Mouse (Mus musculus): Measurements from ENCODE around the gene Tagln2. TPM values are rescaled to one million over a fixed set of nuclear protein-coding genes. Genes with fewer than 3 reads are reported as not detected.

Gene Tagln2
- polyA plus RNA-seq, 1 experiment = 153 TPM

- H3K4me3 ChIP-seq (replicated peaks; ENCODE audit: control insufficient read depth, low read depth, low read length) = no peak overlapping the region
- no peak overlapping the region for H3K27ac ChIP-seq (ENCODE audit: control insufficient read depth, insufficient read depth, low read depth, low read length, poor library complexity)
- TF ChIP-seq POLR2A (IDR thresholded peaks at IDR 0.05; ENCODE audit: borderline replicate concordance, control insufficient read depth, low read depth, low read length) (no peak), CTCF (IDR thresholded peaks at IDR 0.05; ENCODE audit: control insufficient read depth, insufficient read depth, low read length) (peak; percentile 95)
- 23% methylated on average over 10 of the region's 10 CpGs for WGBS
- peaks cover 1% of the 10 kb centered on the region; the same call in 1 of the 2 replicates for H3K4me1 ChIP-seq (ENCODE audit: control insufficient read depth, insufficient read depth, low read length)
Measured at GRCm38 (mm10) chr1:172490261-172490661, 9.6 kb upstream of the Tagln2 start.

GRCm38 (mm10) chr1:172492047-172492446, 7.8 kb upstream of the Tagln2 start:
- peaks cover 1% of the 10 kb centered on the region; the same call in 1 of the 2 replicates for H3K4me1 ChIP-seq (ENCODE audit: control insufficient read depth, insufficient read depth, low read length)
- TF ChIP-seq CTCF (IDR thresholded peaks at IDR 0.05; ENCODE audit: control insufficient read depth, insufficient read depth, low read length) (no peak), POLR2A (IDR thresholded peaks at IDR 0.05; ENCODE audit: borderline replicate concordance, control insufficient read depth, low read depth, low read length) (no peak)
- no peak overlapping the region for H3K27ac ChIP-seq (ENCODE audit: control insufficient read depth, insufficient read depth, low read depth, low read length, poor library complexity)
- H3K4me3 ChIP-seq (replicated peaks; ENCODE audit: control insufficient read depth, low read depth, low read length) = no peak overlapping the region
- whole genome bisulfite sequencing = 92% methylated on average over 8 of the region's 8 CpGs

- peaks cover 1% of the 10 kb centered on the region; the same call in 1 of the 2 replicates for H3K4me1 ChIP-seq (ENCODE audit: control insufficient read depth, insufficient read depth, low read length)
- no peak for TF ChIP-seq CTCF (IDR thresholded peaks at IDR 0.05; ENCODE audit: control insufficient read depth, insufficient read depth, low read length)
- no peak for TF ChIP-seq POLR2A (IDR thresholded peaks at IDR 0.05; ENCODE audit: borderline replicate concordance, control insufficient read depth, low read depth, low read length)
- no peak overlapping the region for H3K4me3 ChIP-seq (replicated peaks; ENCODE audit: control insufficient read depth, low read depth, low read length)
- no peak overlapping the region for H3K27ac ChIP-seq (ENCODE audit: control insufficient read depth, insufficient read depth, low read depth, low read length, poor library complexity)
- WGBS = 61% methylated on average over 6 of the region's 6 CpGs
Measured at GRCm38 (mm10) chr1:172493516-172493915, 6.3 kb upstream of the Tagln2 start.

- H3K4me3 ChIP-seq (replicated peaks; ENCODE audit: control insufficient read depth, low read depth, low read length) = no peak overlapping the region
- TF ChIP-seq CTCF (IDR thresholded peaks at IDR 0.05; ENCODE audit: control insufficient read depth, insufficient read depth, low read length) = no peak
- no peak for TF ChIP-seq POLR2A (IDR thresholded peaks at IDR 0.05; ENCODE audit: borderline replicate concordance, control insufficient read depth, low read depth, low read length)
- no peaks in the 10 kb centered on the region for H3K4me1 ChIP-seq (ENCODE audit: control insufficient read depth, insufficient read depth, low read length)
- H3K27ac ChIP-seq (ENCODE audit: control insufficient read depth, insufficient read depth, low read depth, low read length, poor library complexity) = no peak overlapping the region
- WGBS = 86% methylated on average over 17 of the region's 17 CpGs
Measured at GRCm38 (mm10) chr1:172496030-172496429, 3.8 kb upstream of the Tagln2 start.

GRCm38 (mm10) chr1:172497428-172497827, 2.4 kb upstream of the Tagln2 start:
- peaks cover 3% of the 10 kb centered on the region; the same call in 1 of the 2 replicates for H3K4me1 ChIP-seq (ENCODE audit: control insufficient read depth, insufficient read depth, low read length)
- TF ChIP-seq POLR2A (IDR thresholded peaks at IDR 0.05; ENCODE audit: borderline replicate concordance, control insufficient read depth, low read depth, low read length) (no peak), CTCF (IDR thresholded peaks at IDR 0.05; ENCODE audit: control insufficient read depth, insufficient read depth, low read length) (no peak)
- H3K4me3 ChIP-seq (replicated peaks; ENCODE audit: control insufficient read depth, low read depth, low read length) = no peak overlapping the region
- 38% methylated on average over 10 of the region's 10 CpGs for WGBS
- H3K27ac ChIP-seq (ENCODE audit: control insufficient read depth, insufficient read depth, low read depth, low read length, poor library complexity) = no peak overlapping the region

GRCm38 (mm10) chr1:172500451-172501370, 864 bp downstream of the Tagln2 start:
- peaks cover 4% of the 10 kb centered on the region; the same call in 1 of the 2 replicates for H3K4me1 ChIP-seq (ENCODE audit: control insufficient read depth, insufficient read depth, low read length)
- no peak for TF ChIP-seq CTCF (IDR thresholded peaks at IDR 0.05; ENCODE audit: control insufficient read depth, insufficient read depth, low read length)
- no peak for TF ChIP-seq POLR2A (IDR thresholded peaks at IDR 0.05; ENCODE audit: borderline replicate concordance, control insufficient read depth, low read depth, low read length)
- under 1% methylated on average over 56 of the region's 56 CpGs for WGBS
- H3K4me3 ChIP-seq (replicated peaks; ENCODE audit: control insufficient read depth, low read depth, low read length) = peak overlapping the region; percentile 98
- peak overlapping the region; percentile 91 for H3K27ac ChIP-seq (ENCODE audit: control insufficient read depth, insufficient read depth, low read depth, low read length, poor library complexity)

GRCm38 (mm10) chr1:172501371-172502144, 1.7 kb downstream of the Tagln2 start:
- Histone ChIP-seq H3K4me1 (ENCODE audit: control insufficient read depth, insufficient read depth, low read length) (peaks cover 4% of the 10 kb centered on the region; the same call in 1 of the 2 replicates), H3K4me3 (replicated peaks; ENCODE audit: control insufficient read depth, low read depth, low read length) (peak overlapping the region; percentile 98), H3K27ac (ENCODE audit: control insufficient read depth, insufficient read depth, low read depth, low read length, poor library complexity) (peak overlapping the region; percentile 73)
- TF ChIP-seq POLR2A (IDR thresholded peaks at IDR 0.05; ENCODE audit: borderline replicate concordance, control insufficient read depth, low read depth, low read length) (0 out of 2 replicates have a peak, but pooled peaks have one; percentile 6), CTCF (IDR thresholded peaks at IDR 0.05; ENCODE audit: control insufficient read depth, insufficient read depth, low read length) (no peak)
- 0% methylated on average over 13 of the region's 13 CpGs for WGBS

Measured in bone marrow, adult 2 months (tissue).